8 mouse cellular contexts compared by ENCODE assay signal in genomic region chr7:74554608-74555311, GRCm38 (mm10). TPM values are rescaled to one million over a fixed set of nuclear protein-coding genes. Genes with fewer than 3 reads are reported as not detected.
DNase-seq lines count a peak whose midpoint lies in the region; ATAC-seq and TF ChIP-seq lines count a peak whose summit lies in the region.

Gene Slco3a1, minus strand, starts transcription at chr7:74554780.

- H3K9ac ChIP-seq in forebrain, embryonic 11.5 days (ENCODE audit: low read length), result peak within 1 kb of the TSS; percentile 83
- peak within 1 kb of the TSS; percentile 73 for H3K9ac ChIP-seq in heart, embryonic 15.5 days
- peak within 1 kb of the TSS; percentile 53 for H3K9ac ChIP-seq in liver, embryonic 13.5 days
- H3K9ac ChIP-seq in stomach, embryonic 15.5 days, result peak within 1 kb of the TSS; percentile 81

- H3K4me2 ChIP-seq in forebrain, embryonic 11.5 days (ENCODE audit: low read depth, low read length, severe bottlenecking), result peak within 1 kb of the TSS; percentile 98
- peak within 1 kb of the TSS; percentile 86 for H3K4me2 ChIP-seq in heart, embryonic 15.5 days
- peak within 1 kb of the TSS; percentile 75 for H3K4me2 ChIP-seq in liver, embryonic 13.5 days
- peak within 1 kb of the TSS; percentile 97 for H3K4me2 ChIP-seq in stomach, embryonic 15.5 days

- 2% methylated on average over 64 of the region's 66 CpGs for WGBS in forebrain, embryonic 11.5 days
- under 1% methylated on average over 63 of the region's 66 CpGs for WGBS in heart, embryonic 15.5 days
- WGBS in liver, embryonic 13.5 days (ENCODE audit: insufficient replicate concordance), result 1% methylated on average over 63 of the region's 66 CpGs
- 1% methylated on average over 62 of the region's 66 CpGs for WGBS in stomach, embryonic 15.5 days

- TF ChIP-seq POLR2A in brain, embryonic 14.5 days (IDR thresholded peaks at IDR 0.05; ENCODE audit: borderline replicate concordance, extremely low read depth, insufficient read depth, insufficient read length, poor library complexity, severe bottlenecking), result no peak

- no peaks in the 10 kb centered on the region for H3K36me3 ChIP-seq in forebrain, embryonic 11.5 days (ENCODE audit: control insufficient read depth, insufficient read depth, low read length)
- H3K36me3 ChIP-seq in heart, embryonic 15.5 days, result no peaks in the 10 kb centered on the region
- H3K36me3 ChIP-seq in liver, embryonic 13.5 days, result no peaks in the 10 kb centered on the region
- H3K36me3 ChIP-seq in stomach, embryonic 15.5 days, result no peaks in the 10 kb centered on the region

- peak within 1 kb of the TSS; percentile 66 for H3K4me3 ChIP-seq in forebrain, embryonic 11.5 days (ENCODE audit: low read depth, low read length)
- H3K4me3 ChIP-seq in heart, embryonic 15.5 days, result peak within 1 kb of the TSS; percentile 77
- H3K4me3 ChIP-seq in liver, embryonic 13.5 days (replicated peaks), result peak within 1 kb of the TSS; percentile 58
- peak within 1 kb of the TSS; percentile 75 for H3K4me3 ChIP-seq in stomach, embryonic 15.5 days (replicated peaks)

- H3K27ac ChIP-seq in forebrain, embryonic 11.5 days (ENCODE audit: low read depth, low read length), result peak within 1 kb of the TSS; percentile 31; the same call in 1 of the 2 replicates
- H3K27ac ChIP-seq in heart, embryonic 15.5 days, result peak within 1 kb of the TSS; percentile 58
- H3K27ac ChIP-seq in liver, embryonic 13.5 days, result 0 out of 2 replicates have a peak within 1 kb of the TSS, but pooled peaks have one; percentile 29
- peak within 1 kb of the TSS; percentile 79 for H3K27ac ChIP-seq in stomach, embryonic 15.5 days

- DNase-seq in B cell, adult 2 months, result peak; percentile 16 to 21
- DNase-seq in brain, embryonic 14.5 days (ENCODE audit: low read depth), result peak; percentile 88
- peak; percentile 84 for DNase-seq in forebrain, embryonic 11.5 days (ENCODE audit: low spot score)
- peak; percentile 83 to 93 for DNase-seq in kidney, postnatal 25 days
- peak; percentile 24 for DNase-seq in liver, embryonic 13.5 days
- peak; percentile 31 to 45 for DNase-seq in natural killer cell, adult 2 months (ENCODE audit: low spot score in 2 of 2)

- ATAC-seq in forebrain, embryonic 11.5 days (replicated peaks; ENCODE audit: low FRiP score), result peak; percentile 90
- peak; percentile 74 for ATAC-seq in heart, embryonic 15.5 days (replicated peaks; ENCODE audit: insufficient number of reproducible peaks, insufficient read depth, low FRiP score, low read depth)
- ATAC-seq in liver, embryonic 13.5 days (ENCODE audit: low read depth), result peak; percentile 79
- peak; percentile 71 for ATAC-seq in stomach, embryonic 15.5 days (ENCODE audit: insufficient read depth, low FRiP score, low read depth)

- H3K4me1 ChIP-seq in forebrain, embryonic 11.5 days (replicated peaks; ENCODE audit: control insufficient read depth, insufficient read depth, low read length), result peaks cover 3% of the 10 kb centered on the region; the same call in 1 of the 2 replicates
- H3K4me1 ChIP-seq in heart, embryonic 15.5 days (replicated peaks), result peaks cover 35% of the 10 kb centered on the region
- H3K4me1 ChIP-seq in liver, embryonic 13.5 days (replicated peaks), result peaks cover 8% of the 10 kb centered on the region; the same call in 1 of the 2 replicates
- peaks cover 5% of the 10 kb centered on the region; the same call in 1 of the 2 replicates for H3K4me1 ChIP-seq in stomach, embryonic 15.5 days

- peak; percentile 62 for TF ChIP-seq CTCF in brain, embryonic 14.5 days (IDR thresholded peaks at IDR 0.05; ENCODE audit: borderline replicate concordance, extremely low read depth, insufficient read depth, insufficient read length)

- peaks cover 17% of the 10 kb centered on the region; the same call in 1 of the 2 replicates for H3K27me3 ChIP-seq in forebrain, embryonic 11.5 days (ENCODE audit: control insufficient read depth, insufficient read depth, low read length)
- peaks cover 16% of the 10 kb centered on the region; the same call in 1 of the 2 replicates for H3K27me3 ChIP-seq in heart, embryonic 15.5 days
- H3K27me3 ChIP-seq in liver, embryonic 13.5 days, result peaks cover 58% of the 10 kb centered on the region
- 0 out of 2 replicates have a peak, but pooled peaks cover 4% of the 10 kb centered on the region for H3K27me3 ChIP-seq in stomach, embryonic 15.5 days (replicated peaks)

- H3K9me3 ChIP-seq in forebrain, embryonic 11.5 days (ENCODE audit: control insufficient read depth, low read length), result no peaks in the 10 kb centered on the region
- H3K9me3 ChIP-seq in heart, embryonic 15.5 days (replicated peaks), result no peaks in the 10 kb centered on the region
- no peaks in the 10 kb centered on the region for H3K9me3 ChIP-seq in liver, embryonic 13.5 days (replicated peaks)
- no peaks in the 10 kb centered on the region for H3K9me3 ChIP-seq in stomach, embryonic 15.5 days

RNA-seq across cellular contexts. Expression of gene Slco3a1, which starts in this region (rescaled TPM):
- 21.4 and 21.6 TPM in 2 replicates for polyA plus RNA-seq in brain, embryonic 14.5 days (2012; rRNA removed)
- 6.1 and 6.8 TPM in 2 replicates for polyA plus RNA-seq in forebrain, embryonic 11.5 days (2014; fragmentation: Nextera tagmentation; extraction: Ambion mirVana)
- 14.9 and 18.8 TPM in 2 replicates for polyA plus RNA-seq in heart, embryonic 15.5 days (2015; fragmentation: Nextera tagmentation; extraction: Ambion mirVana)
- polyA plus RNA-seq in liver, embryonic 13.5 days (2015; fragmentation: Nextera tagmentation; extraction: Ambion mirVana), result 1.2 and 1.7 TPM in 2 replicates
- polyA plus RNA-seq in stomach, embryonic 15.5 days (2015; fragmentation: Nextera tagmentation; extraction: Ambion mirVana), result 11.4 and 12.3 TPM in 2 replicates

Comparison
In these comparisons a context has a peak if more than half of its experiments do, and no peak if none do; other contexts are left out.
1. Peak in every context shown above with its lines: DNase-seq, ATAC-seq, H3K4me3 ChIP-seq and H3K27ac ChIP-seq.
2. DNase-seq: peak in every context shown above with its lines; median percentile 88 in brain, embryonic 14.5 days; 88 in kidney, postnatal 25 days; 84 in forebrain, embryonic 11.5 days; 38 in natural killer cell, adult 2 months; 24 in liver, embryonic 13.5 days; 18 in B cell, adult 2 months.
3. H3K27ac ChIP-seq: peak in every context shown above with its lines; median percentile 79 in stomach, embryonic 15.5 days; 58 in heart, embryonic 15.5 days; 31 in forebrain, embryonic 11.5 days; 29 in liver, embryonic 13.5 days.